Mouse (Mus musculus) intestine, embryonic 15.5 days (tissue): ENCODE measurements around the gene Kdm5b. TPM values are rescaled to one million over a fixed set of nuclear protein-coding genes. Genes with fewer than 3 reads are reported as not detected.
A peak's percentile ranks its signal among the peaks of the same experiment; 100 is the strongest.

Experiments
- ATAC-seq: fragments of 200-750 bp; cut with Nextera tagmentation; 2 replicates; pipeline ENCODE4 v1.8.0; 2017; ENCODE audit warnings: moderate TSS enrichment, moderate library complexity
- H3K27ac ChIP-seq: fragments of 300-500 bp; sonication (generic); 2 replicates; pipeline ENCODE4 v1.5.1; 2015; ENCODE audit warnings: mild to moderate bottlenecking, inconsistent platforms
- H3K27me3 ChIP-seq: fragments of 300-500 bp; sonication (generic); replicated peaks from 2 replicates; pipeline ENCODE4 v1.6.1; 2015; ENCODE audit warnings: inconsistent platforms
- H3K36me3 ChIP-seq: fragments of 300-500 bp; sonication (generic); 2 replicates; pipeline ENCODE4 v1.6.1; 2015; ENCODE audit warnings: inconsistent platforms
- H3K4me1 ChIP-seq: fragments of 300-500 bp; sonication (generic); replicated peaks from 2 replicates; pipeline ENCODE4 v1.6.1; 2015; ENCODE audit warnings: inconsistent platforms
- H3K4me2 ChIP-seq: fragments of 300-500 bp; sonication (generic); replicated peaks from 2 replicates; pipeline ENCODE4 v1.6.1; 2015; ENCODE audit warnings: mild to moderate bottlenecking, inconsistent platforms
- H3K4me3 ChIP-seq: fragments of 300-500 bp; sonication (generic); replicated peaks from 2 replicates; pipeline ENCODE4 v1.5.1; 2015; ENCODE audit warnings: inconsistent platforms
- H3K9ac ChIP-seq: fragments of 300-500 bp; sonication (generic); 2 replicates; pipeline ENCODE4 v1.6.1; 2015; ENCODE audit warnings: inconsistent platforms
- H3K9me3 ChIP-seq: fragments of 300-500 bp; sonication (generic); 2 replicates; pipeline ENCODE4 v1.6.1; 2016; ENCODE audit warnings: inconsistent platforms
- WGBS: fragments of 180-500 bp; shearing (Covaris S2); methylation state at CpG from one replicate; pipeline ENCODE4 v1.1.7; 2015; 5-methylcytosine and 5-hydroxymethylcytosine counted together
- polyA plus RNA-seq: library from polyadenylated mRNA; unstranded; fragments of >200 nt; fragmentation: Nextera tagmentation; extraction: Ambion mirVana; gene quantifications from 2 replicates; pipeline ENCODE4 v1.2.1, GENCODE M21; 2015

Kdm5b gene
- polyA plus RNA-seq, 1 experiment from 2014 or later: 38.7 TPM

DNA sequence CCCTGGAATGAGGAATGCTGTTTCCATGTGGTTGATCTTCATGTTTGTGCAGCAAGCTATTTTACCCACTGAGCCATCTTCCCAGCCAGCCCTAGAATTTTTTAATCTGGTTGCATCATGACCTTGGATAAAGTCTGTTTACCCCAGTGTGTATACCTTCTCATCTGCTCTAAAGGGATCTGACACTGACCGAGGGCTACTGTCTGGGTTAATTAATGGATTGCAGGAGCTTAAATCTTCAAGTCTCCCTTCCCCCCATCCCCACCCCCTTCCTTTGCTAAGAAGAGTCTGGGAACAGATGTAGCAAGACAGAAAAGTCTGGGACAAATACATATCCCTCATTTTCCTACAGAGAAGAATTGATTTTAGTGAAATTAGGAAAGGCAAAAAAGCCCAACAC is 7.5 kb downstream of the Kdm5b start:
- Histone ChIP-seq H3K4me1 (peaks cover 5% of the 10 kb centered on the region; the same call in 1 of the 2 replicates), H3K9ac (no peak overlapping the region), H3K9me3 (no peaks in the 10 kb centered on the region), H3K4me2 (no peak overlapping the region), H3K27ac (no peak overlapping the region), H3K4me3 (no peak overlapping the region), H3K36me3 (no peaks in the 10 kb centered on the region), H3K27me3 (no peaks in the 10 kb centered on the region)
- 32% methylated on average over 1 of the region's 1 CpGs for WGBS
- ATAC-seq: no peak

DNA sequence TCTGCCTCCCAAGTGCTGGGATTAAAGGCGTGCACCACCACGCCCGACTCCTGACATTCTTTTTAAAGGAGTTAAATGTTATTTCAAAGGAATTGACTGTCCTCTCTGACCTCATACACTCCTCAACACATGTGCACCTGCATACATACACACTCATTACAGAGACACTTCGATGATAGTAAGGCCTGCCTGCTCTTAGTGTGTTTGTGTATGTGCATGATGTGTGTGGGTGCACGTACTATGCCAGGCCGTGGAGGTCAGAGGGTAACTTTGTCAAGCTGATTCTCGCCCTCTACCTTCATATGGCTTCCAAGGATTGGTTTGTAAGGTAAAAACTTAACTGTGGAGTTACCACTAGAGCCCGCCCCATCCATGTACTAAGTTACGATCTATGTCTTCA is 10.2 kb downstream of the Kdm5b start:
- ATAC-seq: no peak

DNA sequence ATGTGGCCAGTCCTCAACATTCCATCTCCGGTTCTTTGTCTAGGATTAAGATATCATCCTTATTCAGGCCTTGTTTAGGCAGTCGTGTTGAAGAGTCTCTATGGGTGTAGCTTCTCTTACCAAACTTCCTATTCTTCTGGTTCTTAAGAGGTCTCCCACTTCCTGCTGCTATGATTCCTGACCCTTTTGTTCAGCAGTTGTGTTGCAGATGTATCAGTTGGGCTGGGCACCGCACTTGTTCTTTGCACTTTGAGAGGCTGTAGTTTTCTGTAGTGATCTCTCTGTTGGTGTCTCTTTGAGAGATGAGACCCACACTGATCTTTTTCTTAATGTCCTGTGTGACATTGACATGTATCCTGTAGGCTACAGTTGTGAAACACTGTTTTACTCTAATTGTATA is 10.7 kb downstream of the Kdm5b start:
- WGBS: 70% methylated on average over 3 of the region's 3 CpGs

More for the DNA sequence above, 10.2 kb downstream of the Kdm5b start:
- H3K4me2 ChIP-seq: no peak overlapping the region
- H3K27ac ChIP-seq: no peak overlapping the region
- H3K4me3 ChIP-seq: no peak overlapping the region
- H3K27me3 ChIP-seq: no peaks in the 10 kb centered on the region
- no peaks in the 10 kb centered on the region for H3K9me3 ChIP-seq
- H3K9ac ChIP-seq: no peak overlapping the region
- no peaks in the 10 kb centered on the region for H3K36me3 ChIP-seq
- 93% methylated on average over 9 of the region's 9 CpGs for WGBS
- H3K4me1 ChIP-seq: peaks cover 7% of the 10 kb centered on the region; the same call in 1 of the 2 replicates

DNA sequence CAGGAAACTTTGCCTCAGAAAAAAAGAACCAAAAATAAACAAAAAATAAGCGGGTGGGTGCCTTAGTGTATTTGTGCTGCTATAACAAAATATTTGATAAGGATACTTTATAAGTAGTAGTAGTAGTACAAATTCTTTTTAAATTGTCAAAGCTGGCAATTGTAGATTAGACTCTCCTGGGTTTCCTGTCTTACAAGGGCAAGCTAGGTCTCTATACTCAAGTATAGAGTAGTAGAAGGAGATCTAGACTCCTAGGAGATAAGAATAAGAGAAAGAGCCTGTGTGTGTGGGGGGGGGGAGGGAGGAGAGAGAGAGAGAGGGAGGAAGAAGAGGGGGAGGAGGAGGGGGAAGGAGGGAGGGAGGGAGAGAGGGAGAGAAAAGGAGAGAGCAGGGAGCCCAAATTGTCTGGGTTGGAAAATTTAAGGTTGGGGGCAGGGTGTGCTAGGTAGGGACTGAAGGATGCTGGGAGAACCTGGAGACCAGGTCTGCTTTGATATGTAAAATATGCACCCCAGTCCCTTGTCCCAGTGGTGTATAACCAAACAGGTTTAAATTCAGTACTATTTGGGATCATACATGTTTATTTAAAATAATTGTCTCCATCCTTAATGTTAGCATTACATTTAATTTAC is 13.4 kb downstream of the Kdm5b start:
- peaks cover 5% of the 10 kb centered on the region; the same call in 1 of the 2 replicates for H3K4me1 ChIP-seq
- no peaks in the 10 kb centered on the region for H3K36me3 ChIP-seq
- H3K27me3 ChIP-seq: no peaks in the 10 kb centered on the region
- no peak overlapping the region for H3K4me2 ChIP-seq
- H3K27ac ChIP-seq: no peak overlapping the region
- no peaks in the 10 kb centered on the region for H3K9me3 ChIP-seq
- no peak overlapping the region for H3K9ac ChIP-seq
- WGBS: 55% methylated on average over 1 of the region's 1 CpGs
- no peak overlapping the region for H3K4me3 ChIP-seq
- no peak for ATAC-seq

More for the DNA sequence above, 10.7 kb downstream of the Kdm5b start:
- Histone ChIP-seq H3K4me3 (no peak overlapping the region), H3K4me2 (no peak overlapping the region), H3K4me1 (peaks cover 5% of the 10 kb centered on the region; the same call in 1 of the 2 replicates), H3K36me3 (no peaks in the 10 kb centered on the region), H3K27me3 (no peaks in the 10 kb centered on the region), H3K9me3 (no peaks in the 10 kb centered on the region), H3K27ac (no peak overlapping the region), H3K9ac (no peak overlapping the region)
- ATAC-seq: no peak

DNA sequence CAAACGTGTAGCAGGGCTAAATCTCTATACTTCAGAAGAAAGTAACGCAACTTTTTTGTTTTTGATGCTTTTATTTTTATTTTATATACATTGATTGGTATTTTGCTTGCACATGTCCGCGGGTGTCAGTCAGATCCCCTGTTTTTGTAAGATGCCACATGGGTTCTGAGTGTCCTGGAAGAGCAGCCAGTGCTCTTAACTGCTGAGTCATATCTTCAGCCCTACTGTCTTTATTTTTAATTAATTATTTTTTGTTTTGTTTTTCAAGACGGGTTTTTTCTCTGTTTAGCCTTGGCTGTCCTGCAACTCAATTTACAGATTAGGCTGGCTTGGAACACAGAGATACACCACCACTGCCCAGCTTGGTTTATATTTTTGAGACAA is 14.0 kb downstream of the Kdm5b start:
- H3K4me2 ChIP-seq: no peak overlapping the region
- H3K4me1 ChIP-seq: peaks cover 5% of the 10 kb centered on the region; the same call in 1 of the 2 replicates
- no peak for ATAC-seq
- H3K9me3 ChIP-seq: no peaks in the 10 kb centered on the region
- no peak overlapping the region for H3K27ac ChIP-seq
- no peaks in the 10 kb centered on the region for H3K27me3 ChIP-seq
- no peak overlapping the region for H3K4me3 ChIP-seq
- no peak overlapping the region for H3K9ac ChIP-seq
- H3K36me3 ChIP-seq: no peaks in the 10 kb centered on the region
- 77% methylated on average over 5 of the region's 5 CpGs for WGBS

DNA sequence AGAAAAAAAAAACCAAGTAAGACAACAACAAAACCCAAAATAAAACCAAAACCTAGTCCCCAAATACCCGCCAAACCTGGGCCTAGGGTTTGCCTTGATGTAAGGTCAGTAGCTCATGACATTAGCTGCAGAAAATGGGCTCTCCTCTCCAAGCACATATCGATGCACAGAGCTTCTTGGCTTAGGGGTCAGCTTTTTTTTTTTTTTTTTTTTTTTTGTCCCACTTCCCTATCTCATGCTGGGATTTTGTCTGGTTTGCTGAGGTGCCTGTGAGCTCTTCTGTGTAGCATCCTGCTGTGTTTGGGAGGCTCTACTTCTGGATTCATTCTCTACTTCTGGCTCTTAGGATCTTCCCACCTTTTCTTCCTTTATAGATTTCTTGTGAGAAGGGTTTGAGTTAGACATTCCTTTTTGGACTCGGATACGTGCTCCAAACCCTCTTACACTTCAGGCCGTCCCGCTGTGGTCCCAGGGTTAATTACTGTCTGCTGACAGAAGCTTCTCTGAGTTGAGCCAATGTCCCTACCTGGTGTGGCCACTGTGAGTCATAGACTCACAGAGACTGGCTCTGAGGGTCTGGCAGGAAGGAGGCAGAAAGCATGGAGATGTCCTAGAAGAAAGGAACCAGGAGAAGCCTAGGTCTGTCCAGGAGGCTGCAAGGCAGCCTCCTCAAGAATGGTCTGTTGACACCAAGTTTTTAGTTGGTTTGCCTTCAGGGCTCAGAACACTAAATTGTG is 17.6 kb downstream of the Kdm5b start:
- Histone ChIP-seq H3K27me3 (no peaks in the 10 kb centered on the region), H3K9me3 (no peaks in the 10 kb centered on the region), H3K36me3 (no peaks in the 10 kb centered on the region), H3K4me3 (no peak overlapping the region), H3K4me2 (no peak overlapping the region), H3K4me1 (peaks cover 8% of the 10 kb centered on the region), H3K9ac (no peak overlapping the region), H3K27ac (no peak overlapping the region)
- WGBS: 81% methylated on average over 6 of the region's 6 CpGs
- no peak for ATAC-seq

DNA sequence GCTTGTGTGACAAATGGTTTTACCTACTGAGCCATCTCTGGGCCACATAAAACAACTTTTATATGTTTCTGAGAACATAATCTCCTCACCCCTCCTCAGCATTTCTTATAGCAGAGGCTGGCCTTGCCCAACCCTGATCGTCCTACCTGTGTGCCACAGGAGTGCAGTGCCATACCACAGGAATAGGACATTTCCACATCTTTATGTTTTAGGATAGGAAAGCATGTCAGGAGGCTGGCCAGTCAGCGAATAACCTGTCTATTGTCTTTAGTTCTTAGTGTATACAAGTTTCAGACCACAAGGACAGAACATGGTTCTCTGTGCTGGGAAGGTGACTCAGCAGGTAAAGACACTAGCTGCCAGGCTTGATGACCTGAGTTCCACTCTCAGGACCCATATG is 20.8 kb downstream of the Kdm5b start:
- ATAC-seq: no peak
- WGBS: 92% methylated on average over 2 of the region's 2 CpGs
- Histone ChIP-seq H3K27me3 (no peaks in the 10 kb centered on the region), H3K4me1 (peaks cover 16% of the 10 kb centered on the region), H3K36me3 (no peaks in the 10 kb centered on the region), H3K9me3 (no peaks in the 10 kb centered on the region), H3K27ac (no peak overlapping the region), H3K4me3 (no peak overlapping the region), H3K4me2 (no peak overlapping the region), H3K9ac (no peak overlapping the region)

DNA sequence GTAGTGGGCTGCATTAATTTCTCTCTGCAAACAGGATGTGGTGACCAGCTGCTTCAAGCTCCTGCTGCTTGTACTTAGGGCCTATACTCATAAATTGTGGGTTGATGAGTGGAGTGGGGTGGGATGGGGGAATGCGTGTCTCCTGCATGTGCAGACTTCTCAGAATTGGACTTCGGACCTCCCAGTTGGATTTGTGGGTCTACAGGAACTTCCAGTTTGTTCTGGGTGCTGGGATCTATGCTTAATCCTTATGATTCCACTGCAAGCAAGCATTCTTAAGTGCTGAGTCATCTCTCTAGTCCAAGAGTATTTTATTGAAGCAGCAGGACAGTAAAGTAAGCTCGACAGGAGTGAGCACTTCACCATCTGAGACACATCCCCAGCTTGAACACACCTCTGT is 23.6 kb downstream of the Kdm5b start:
- no peaks in the 10 kb centered on the region for H3K36me3 ChIP-seq
- ATAC-seq: peak; percentile 86
- H3K27ac ChIP-seq: peak overlapping the region; percentile 38; the same call in 1 of the 2 replicates
- peaks cover 16% of the 10 kb centered on the region for H3K4me1 ChIP-seq
- H3K4me2 ChIP-seq: no peak overlapping the region
- no peak overlapping the region for H3K9ac ChIP-seq
- no peaks in the 10 kb centered on the region for H3K9me3 ChIP-seq
- 27% methylated on average over 3 of the region's 3 CpGs for WGBS
- no peaks in the 10 kb centered on the region for H3K27me3 ChIP-seq
- H3K4me3 ChIP-seq: no peak overlapping the region

DNA sequence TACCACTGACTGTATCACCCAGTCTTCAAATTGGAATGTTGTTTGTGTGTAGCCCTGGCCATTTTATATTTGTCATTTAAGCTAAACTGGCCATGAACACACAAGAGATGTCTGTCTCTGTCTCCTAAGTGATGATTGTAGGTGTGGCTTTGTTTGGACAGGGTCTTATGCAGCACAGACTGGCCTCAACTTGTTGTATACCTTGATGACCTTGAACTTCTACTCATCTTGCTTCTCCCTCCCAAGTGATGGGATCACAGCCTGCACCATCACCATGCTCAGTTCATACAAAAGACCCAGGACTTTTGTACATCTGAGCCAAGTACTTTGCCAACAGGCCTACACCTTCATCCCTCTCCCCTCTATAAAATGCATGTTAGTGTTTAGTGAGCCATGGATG is 29.7 kb downstream of the Kdm5b start:
- Histone ChIP-seq H3K27me3 (no peaks in the 10 kb centered on the region), H3K9me3 (no peaks in the 10 kb centered on the region), H3K9ac (no peak overlapping the region), H3K4me2 (no peak overlapping the region), H3K4me3 (no peak overlapping the region), H3K4me1 (no peaks in the 10 kb centered on the region), H3K27ac (no peak overlapping the region), H3K36me3 (peaks cover 5% of the 10 kb centered on the region; the same call in 1 of the 2 replicates)
- ATAC-seq: no peak

DNA sequence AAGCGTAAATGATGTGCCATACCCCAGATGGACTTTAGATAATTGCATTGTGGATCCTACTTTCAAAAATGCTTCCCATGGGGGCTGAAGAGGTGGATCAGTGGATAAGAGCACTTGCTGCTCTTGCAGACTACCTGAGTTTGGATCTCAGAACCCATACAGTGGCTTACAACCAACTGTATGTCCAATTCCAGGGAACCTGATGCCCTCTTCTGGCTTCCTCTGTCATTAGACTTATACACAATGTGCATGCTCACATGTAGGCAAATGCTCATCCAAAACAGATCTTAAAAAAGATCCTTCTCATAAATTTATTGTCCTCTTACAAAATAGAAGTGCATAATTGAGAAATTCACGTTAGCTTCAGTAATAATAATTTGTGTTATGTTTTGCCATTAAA is 31.8 kb downstream of the Kdm5b start:
- H3K4me3 ChIP-seq: no peak overlapping the region
- H3K4me1 ChIP-seq: no peaks in the 10 kb centered on the region
- no peaks in the 10 kb centered on the region for H3K27me3 ChIP-seq
- H3K9ac ChIP-seq: no peak overlapping the region
- 91% methylated on average over 2 of the region's 2 CpGs for WGBS
- no peaks in the 10 kb centered on the region for H3K9me3 ChIP-seq
- ATAC-seq: no peak
- no peak overlapping the region for H3K27ac ChIP-seq
- no peak overlapping the region for H3K4me2 ChIP-seq
- peaks cover 9% of the 10 kb centered on the region for H3K36me3 ChIP-seq

DNA sequence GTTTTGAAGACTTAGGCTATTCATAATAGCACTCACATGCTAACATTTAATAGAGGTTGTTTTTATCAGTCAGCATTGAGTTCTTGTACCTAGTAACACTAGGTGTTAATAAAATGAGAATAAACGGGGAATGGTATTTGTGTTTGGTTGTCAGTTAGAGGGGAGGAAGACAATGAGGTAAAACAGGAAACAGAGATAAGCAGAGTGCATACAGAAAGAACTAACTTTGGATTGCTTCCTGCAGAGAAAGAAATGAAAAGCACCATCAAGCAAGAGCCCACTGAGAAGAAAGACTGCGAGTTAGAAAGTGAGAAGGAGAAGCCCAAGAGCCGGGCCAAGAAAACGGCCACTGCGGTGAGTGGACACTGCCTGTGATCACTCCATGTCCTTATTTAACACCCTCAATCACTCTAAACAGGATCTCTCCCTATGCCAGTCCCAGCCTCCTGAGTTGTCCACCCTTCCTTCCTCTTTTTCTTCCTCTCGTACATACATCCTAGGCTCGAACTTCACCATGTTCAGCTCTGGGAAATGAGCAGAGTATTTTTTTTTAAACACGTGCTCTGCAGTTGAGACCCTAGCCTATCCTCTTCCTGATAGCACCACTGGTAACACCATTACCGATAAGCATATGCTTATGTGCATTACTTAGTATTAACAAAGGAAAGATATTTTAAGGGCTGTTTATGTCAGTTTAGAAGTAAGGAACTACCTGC is 37.5 kb downstream of the Kdm5b start:
- no peak overlapping the region for H3K4me3 ChIP-seq
- no peaks in the 10 kb centered on the region for H3K4me1 ChIP-seq
- H3K9ac ChIP-seq: no peak overlapping the region
- H3K27me3 ChIP-seq: no peaks in the 10 kb centered on the region
- WGBS: 84% methylated on average over 9 of the region's 9 CpGs
- no peak overlapping the region for H3K4me2 ChIP-seq
- ATAC-seq: no peak
- peaks cover 10% of the 10 kb centered on the region for H3K36me3 ChIP-seq
- no peaks in the 10 kb centered on the region for H3K9me3 ChIP-seq
- no peak overlapping the region for H3K27ac ChIP-seq

DNA sequence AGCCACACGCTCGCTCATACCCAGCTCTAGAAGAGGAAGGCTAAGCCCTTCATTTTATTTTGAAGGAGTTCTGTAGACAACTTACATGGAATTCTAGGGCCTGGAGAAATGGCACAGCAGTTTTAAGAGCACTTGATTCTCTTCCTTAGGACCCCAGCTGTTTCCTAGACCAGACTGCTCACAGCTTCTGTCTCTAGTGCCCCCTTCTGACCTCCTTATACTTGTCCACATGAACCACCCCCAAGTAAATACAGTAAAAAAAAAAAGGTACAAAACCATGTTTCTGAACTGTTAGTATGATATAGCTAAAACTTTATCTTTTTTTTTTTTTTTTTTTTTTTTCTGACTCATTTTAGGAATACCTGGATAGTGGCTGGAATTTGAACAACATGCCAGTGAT is 44.1 kb downstream of the Kdm5b start:
- WGBS: 94% methylated on average over 2 of the region's 2 CpGs
- Histone ChIP-seq H3K27me3 (no peaks in the 10 kb centered on the region), H3K4me2 (no peak overlapping the region), H3K27ac (no peak overlapping the region), H3K4me3 (no peak overlapping the region), H3K4me1 (peaks cover 4% of the 10 kb centered on the region; the same call in 1 of the 2 replicates), H3K9me3 (no peaks in the 10 kb centered on the region), H3K36me3 (peaks cover 8% of the 10 kb centered on the region), H3K9ac (no peak overlapping the region)
- no peak for ATAC-seq
